Mouse (Mus musculus) E14TG2a.4 (cell line): Measurements from ENCODE around the gene Ms4a8a.

Source experiments
- CTCF ChIP-seq: conservative IDR thresholded peaks from 2 replicates; pipeline ENCODE4 v1.5.1; 2014; ENCODE audit warnings: low read length
- NANOG ChIP-seq: IDR thresholded peaks from 2 replicates; pipeline ENCODE4 v1.6.1; 2014; ENCODE audit warnings: borderline replicate concordance, low read length, mixed read lengths
- POU5F1 ChIP-seq: IDR thresholded peaks from 2 replicates; pipeline ENCODE4 v1.6.1; 2014; ENCODE audit warnings: low read length, borderline replicate concordance

GRCm38 (mm10) chr19:11052877-11053276, 28.0 kb downstream of the Ms4a8a start:
- TF ChIP-seq CTCF, result no peak
- TF ChIP-seq POU5F1, result no peak
- TF ChIP-seq NANOG, result no peak
